Mouse (Mus musculus) intestine, embryonic 16.5 days (tissue): ENCODE results near the gene 9930022D16Rik. TPM values are rescaled to one million over a fixed set of nuclear protein-coding genes. Genes with fewer than 3 reads are reported as not detected.

Source experiments
- ATAC-seq: fragments of 200-750 bp; cut with Nextera tagmentation; 2 replicates; pipeline ENCODE4 v1.8.0; 2017; ENCODE audit warnings: moderate TSS enrichment, moderate library complexity
- H3K27ac ChIP-seq: fragments of 300-500 bp; sonication (generic); 2 replicates; pipeline ENCODE4 v1.5.1; 2014; ENCODE audit warnings: mild to moderate bottlenecking, low read length
- H3K27me3 ChIP-seq: fragments of 300-500 bp; sonication (generic); replicated peaks from 2 replicates; pipeline ENCODE4 v1.6.1; 2014; ENCODE audit warnings: low read length, control low read depth, mixed read lengths; ENCODE audit not compliant: control insufficient read depth, insufficient read depth
- H3K36me3 ChIP-seq: fragments of 300-500 bp; sonication (generic); 2 replicates; pipeline ENCODE4 v1.6.1; 2014; ENCODE audit warnings: low read length, control low read depth; ENCODE audit not compliant: control insufficient read depth, insufficient read depth
- H3K4me1 ChIP-seq: fragments of 300-500 bp; sonication (generic); 2 replicates; pipeline ENCODE4 v1.6.1; 2014; ENCODE audit warnings: low read length, control low read depth, mixed read lengths; ENCODE audit not compliant: control insufficient read depth, insufficient read depth
- H3K4me2 ChIP-seq: fragments of 300-500 bp; sonication (generic); 2 replicates; pipeline ENCODE4 v1.6.1; 2014; ENCODE audit warnings: low read depth, low read length, control low read depth
- H3K4me3 ChIP-seq: fragments of 300-500 bp; sonication (generic); 2 replicates; pipeline ENCODE4 v1.5.1; 2014; ENCODE audit warnings: mild to moderate bottlenecking, low read length
- H3K9ac ChIP-seq: fragments of 300-500 bp; sonication (generic); 2 replicates; pipeline ENCODE4 v1.6.1; 2014; ENCODE audit warnings: low read depth, low read length
- H3K9me3 ChIP-seq: fragments of 300-500 bp; sonication (generic); 2 replicates; pipeline ENCODE4 v1.6.1; 2016; ENCODE audit warnings: low read length, control low read depth; ENCODE audit not compliant: control insufficient read depth
- WGBS: fragments of 180-500 bp; shearing (Covaris S2); extraction: QIAGEN DNeasy Blood & Tissue Kit; methylation state at CpG from one replicate; pipeline ENCODE4 v1.1.7; 2014; 5-methylcytosine and 5-hydroxymethylcytosine counted together
- polyA plus RNA-seq: library from polyadenylated mRNA; unstranded; fragments of >200 nt; fragmentation: Nextera tagmentation; extraction: Ambion mirVana; gene quantifications from 2 replicates; pipeline ENCODE4 v1.2.1, GENCODE M21; 2015

Gene 9930022D16Rik
- polyA plus RNA-seq, 1 experiment from 2014 or later, result not detected

- WGBS, result 60% methylated on average over 7 of the region's 7 CpGs
- H3K9me3 ChIP-seq, result no peaks in the 10 kb centered on the region
- no peak overlapping the region for H3K27ac ChIP-seq
- no peak overlapping the region for H3K4me2 ChIP-seq
- ATAC-seq, result no peak
- H3K4me1 ChIP-seq, result peaks cover 15% of the 10 kb centered on the region
- H3K36me3 ChIP-seq, result no peaks in the 10 kb centered on the region; the same call in 1 of the 2 replicates
- H3K4me3 ChIP-seq, result no peak overlapping the region
- no peaks in the 10 kb centered on the region for H3K27me3 ChIP-seq
- no peak overlapping the region for H3K9ac ChIP-seq
These were observed 35.7 kb upstream of the 9930022D16Rik start for GRCm38 (mm10) chr11:109378051-109378450.

- H3K4me2 ChIP-seq, result no peak overlapping the region
- H3K4me1 ChIP-seq, result peaks cover 23% of the 10 kb centered on the region
- no peaks in the 10 kb centered on the region for H3K36me3 ChIP-seq
- 65% methylated on average over 5 of the region's 5 CpGs for WGBS
- ATAC-seq, result no peak
- H3K27me3 ChIP-seq, result no peaks in the 10 kb centered on the region
- H3K4me3 ChIP-seq, result no peak overlapping the region
- H3K9me3 ChIP-seq, result no peaks in the 10 kb centered on the region
- H3K9ac ChIP-seq, result no peak overlapping the region
- no peak overlapping the region for H3K27ac ChIP-seq
These were observed 33.1 kb upstream of the 9930022D16Rik start for GRCm38 (mm10) chr11:109380662-109381061.

- no peaks in the 10 kb centered on the region for H3K36me3 ChIP-seq
- peaks cover 16% of the 10 kb centered on the region; the same call in 1 of the 2 replicates for H3K4me1 ChIP-seq
- no peak overlapping the region for H3K4me2 ChIP-seq
- 89% methylated on average over 8 of the region's 8 CpGs for WGBS
- no peak overlapping the region for H3K9ac ChIP-seq
- no peaks in the 10 kb centered on the region for H3K9me3 ChIP-seq
- no peak for ATAC-seq
- H3K27ac ChIP-seq, result no peak overlapping the region
- no peak overlapping the region for H3K4me3 ChIP-seq
- no peaks in the 10 kb centered on the region for H3K27me3 ChIP-seq
These were observed 28.4 kb upstream of the 9930022D16Rik start for GRCm38 (mm10) chr11:109385296-109385695.

GRCm38 (mm10) chr11:109389046-109389445, 24.7 kb upstream of the 9930022D16Rik start:
- H3K4me3 ChIP-seq, result no peak overlapping the region
- H3K9ac ChIP-seq, result no peak overlapping the region
- ATAC-seq, result no peak
- H3K36me3 ChIP-seq, result peaks cover 2% of the 10 kb centered on the region; the same call in 1 of the 2 replicates
- H3K4me1 ChIP-seq, result peaks cover 16% of the 10 kb centered on the region; the same call in 1 of the 2 replicates
- H3K27me3 ChIP-seq, result no peaks in the 10 kb centered on the region
- H3K9me3 ChIP-seq, result no peaks in the 10 kb centered on the region
- 57% methylated on average over 5 of the region's 5 CpGs for WGBS
- H3K27ac ChIP-seq, result no peak overlapping the region
- H3K4me2 ChIP-seq, result no peak overlapping the region

GRCm38 (mm10) chr11:109391200-109391599, 22.5 kb upstream of the 9930022D16Rik start:
- Histone ChIP-seq H3K4me1 (peaks cover 8% of the 10 kb centered on the region; the same call in 1 of the 2 replicates), H3K36me3 (peaks cover 2% of the 10 kb centered on the region; the same call in 1 of the 2 replicates), H3K4me2 (no peak overlapping the region), H3K9ac (no peak overlapping the region), H3K9me3 (no peaks in the 10 kb centered on the region), H3K27ac (no peak overlapping the region), H3K27me3 (no peaks in the 10 kb centered on the region), H3K4me3 (no peak overlapping the region)
- ATAC-seq, result no peak
- 80% methylated on average over 7 of the region's 7 CpGs for WGBS

- Histone ChIP-seq H3K9me3 (no peaks in the 10 kb centered on the region), H3K4me3 (no peak overlapping the region), H3K36me3 (peaks cover 2% of the 10 kb centered on the region; the same call in 1 of the 2 replicates), H3K4me1 (peaks cover 8% of the 10 kb centered on the region; the same call in 1 of the 2 replicates), H3K4me2 (no peak overlapping the region), H3K27me3 (no peaks in the 10 kb centered on the region), H3K27ac (no peak overlapping the region), H3K9ac (no peak overlapping the region)
- no peak for ATAC-seq
- WGBS, result 69% methylated on average over 7 of the region's 7 CpGs
These were observed 22.0 kb upstream of the 9930022D16Rik start for GRCm38 (mm10) chr11:109391760-109392159.

- Histone ChIP-seq H3K4me3 (no peak overlapping the region), H3K27me3 (no peaks in the 10 kb centered on the region), H3K36me3 (peaks cover 6% of the 10 kb centered on the region; the same call in 1 of the 2 replicates), H3K27ac (no peak overlapping the region), H3K9ac (no peak overlapping the region), H3K4me2 (no peak overlapping the region), H3K9me3 (no peaks in the 10 kb centered on the region), H3K4me1 (peaks cover 6% of the 10 kb centered on the region; the same call in 1 of the 2 replicates)
- no peak for ATAC-seq
- 83% methylated on average over 9 of the region's 9 CpGs for WGBS
These were observed 21.1 kb upstream of the 9930022D16Rik start for GRCm38 (mm10) chr11:109392601-109393000.

- H3K36me3 ChIP-seq, result peaks cover 13% of the 10 kb centered on the region
These were observed 19.0 kb upstream of the 9930022D16Rik start for GRCm38 (mm10) chr11:109394758-109395157.

GRCm38 (mm10) chr11:109395291-109395690, 18.4 kb upstream of the 9930022D16Rik start:
- no peak for ATAC-seq

More at GRCm38 (mm10) chr11:109394758-109395157, 19.0 kb upstream of the 9930022D16Rik start:
- Histone ChIP-seq H3K27ac (no peak overlapping the region), H3K4me2 (no peak overlapping the region), H3K4me3 (no peak overlapping the region), H3K4me1 (no peaks in the 10 kb centered on the region), H3K27me3 (no peaks in the 10 kb centered on the region), H3K9ac (no peak overlapping the region), H3K9me3 (no peaks in the 10 kb centered on the region)
- 83% methylated on average over 9 of the region's 9 CpGs for WGBS
- ATAC-seq, result no peak

GRCm38 (mm10) chr11:109406431-109406830, 7.3 kb upstream of the 9930022D16Rik start:
- H3K9ac ChIP-seq, result no peak overlapping the region
- H3K27ac ChIP-seq, result no peak overlapping the region
- no peaks in the 10 kb centered on the region for H3K27me3 ChIP-seq
- no peak for ATAC-seq
- H3K4me2 ChIP-seq, result no peak overlapping the region
- no peaks in the 10 kb centered on the region for H3K9me3 ChIP-seq
- H3K4me3 ChIP-seq, result no peak overlapping the region
- WGBS, result 90% methylated on average over 5 of the region's 5 CpGs
- H3K4me1 ChIP-seq, result no peaks in the 10 kb centered on the region
- H3K36me3 ChIP-seq, result no peaks in the 10 kb centered on the region

More at GRCm38 (mm10) chr11:109395291-109395690, 18.4 kb upstream of the 9930022D16Rik start:
- Histone ChIP-seq H3K4me1 (no peaks in the 10 kb centered on the region), H3K9ac (no peak overlapping the region), H3K9me3 (no peaks in the 10 kb centered on the region), H3K27ac (no peak overlapping the region), H3K27me3 (no peaks in the 10 kb centered on the region), H3K4me3 (no peak overlapping the region), H3K4me2 (no peak overlapping the region), H3K36me3 (peaks cover 13% of the 10 kb centered on the region)
- 91% methylated on average over 9 of the region's 9 CpGs for WGBS
